Mouse (Mus musculus): ENCODE results near the gene Zfp827. TPM values are rescaled to one million over a fixed set of nuclear protein-coding genes. Genes with fewer than 3 reads are reported as not detected.

Gene Zfp827
- polyA plus RNA-seq (2015; fragmentation: Nextera tagmentation; extraction: Ambion mirVana): 12.0 and 13.7 TPM in 2 replicates

- peak within 1 kb of the TSS; percentile 98 for H3K9ac ChIP-seq
- no peaks in the 10 kb centered on the region for H3K36me3 ChIP-seq
- ATAC-seq (ENCODE audit: insufficient number of reproducible peaks, insufficient read depth, low FRiP score, low TSS enrichment, low read depth): peak; percentile 43; the same call in 1 of the 2 replicates
- no peaks in the 10 kb centered on the region for H3K27me3 ChIP-seq
- H3K27ac ChIP-seq: peak within 1 kb of the TSS; percentile 100
- H3K4me2 ChIP-seq: peak within 1 kb of the TSS; percentile 79
- H3K4me3 ChIP-seq: peak within 1 kb of the TSS; percentile 87
- 0% methylated on average over 26 of the region's 32 CpGs for WGBS
- peaks cover 22% of the 10 kb centered on the region for H3K4me1 ChIP-seq
- no peaks in the 10 kb centered on the region for H3K9me3 ChIP-seq
Measured at GRCm38 (mm10) chr8:79027977-79028487, at the start of gene Zfp827. Zfp827 (plus strand) TSS chr8:79028437.

DNA sequence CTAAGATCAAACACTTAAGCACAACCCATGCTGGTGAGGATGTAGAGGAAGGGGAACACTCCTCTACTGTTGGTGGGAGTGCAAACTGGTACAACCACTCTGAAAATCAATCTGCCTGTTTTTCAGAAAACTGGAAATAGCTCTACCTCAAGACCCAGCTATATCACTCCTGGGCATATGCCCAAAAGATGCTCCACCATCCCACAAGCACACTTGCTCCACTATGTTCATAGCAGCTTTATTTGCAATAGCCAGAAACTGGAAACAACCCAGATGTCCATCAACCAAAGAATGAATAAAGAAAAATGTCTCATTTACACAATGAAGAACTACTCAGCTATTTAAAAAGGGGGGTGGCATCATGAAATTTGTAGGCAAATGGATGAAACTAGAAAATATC, 23.9 kb upstream of the Zfp827 start:
- no peaks in the 10 kb centered on the region for H3K4me1 ChIP-seq
- ATAC-seq (ENCODE audit: insufficient number of reproducible peaks, insufficient read depth, low FRiP score, low TSS enrichment, low read depth): no peak
- no peak overlapping the region for H3K27ac ChIP-seq
- H3K27me3 ChIP-seq: no peaks in the 10 kb centered on the region
- H3K36me3 ChIP-seq: no peaks in the 10 kb centered on the region
- H3K4me3 ChIP-seq: no peak overlapping the region
- H3K9me3 ChIP-seq: no peaks in the 10 kb centered on the region
- no peak overlapping the region for H3K4me2 ChIP-seq
- no peak overlapping the region for H3K9ac ChIP-seq

GRCm38 (mm10) chr8:79015061-79015460, 13.2 kb upstream of the Zfp827 start:
- Histone ChIP-seq H3K9me3 (no peaks in the 10 kb centered on the region), H3K4me3 (no peak overlapping the region), H3K27ac (no peak overlapping the region), H3K9ac (no peak overlapping the region), H3K4me2 (no peak overlapping the region), H3K27me3 (no peaks in the 10 kb centered on the region), H3K4me1 (no peaks in the 10 kb centered on the region), H3K36me3 (no peaks in the 10 kb centered on the region)
- ATAC-seq (ENCODE audit: insufficient number of reproducible peaks, insufficient read depth, low FRiP score, low TSS enrichment, low read depth): no peak
- whole genome bisulfite sequencing: 84% methylated on average over 5 of the region's 5 CpGs

DNA sequence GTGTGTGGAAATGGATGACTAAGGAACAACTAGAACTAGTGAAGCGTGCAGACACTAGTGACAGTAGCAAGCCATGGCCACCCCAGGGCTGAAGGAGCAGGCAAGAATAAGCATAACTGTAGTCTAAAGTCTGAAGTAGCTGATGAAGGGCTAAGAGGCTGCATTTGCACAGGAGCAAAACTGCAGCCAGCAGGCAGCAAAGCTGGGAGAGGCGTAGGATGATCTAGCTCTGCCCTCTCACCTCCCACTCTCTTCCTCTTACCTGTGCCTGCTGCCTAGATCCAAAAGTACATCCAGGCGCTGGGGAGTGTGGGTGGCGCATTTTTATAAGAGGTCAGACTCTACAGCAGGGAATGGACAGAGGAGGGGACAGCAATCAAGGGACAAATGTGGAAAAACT, 12.2 kb upstream of the Zfp827 start:
- H3K9ac ChIP-seq: no peak overlapping the region
- no peak for ATAC-seq (ENCODE audit: insufficient number of reproducible peaks, insufficient read depth, low FRiP score, low TSS enrichment, low read depth)
- H3K4me1 ChIP-seq: no peaks in the 10 kb centered on the region
- H3K9me3 ChIP-seq: no peaks in the 10 kb centered on the region
- no peak overlapping the region for H3K27ac ChIP-seq
- no peak overlapping the region for H3K4me3 ChIP-seq
- no peak overlapping the region for H3K4me2 ChIP-seq
- no peaks in the 10 kb centered on the region for H3K36me3 ChIP-seq
- no peaks in the 10 kb centered on the region for H3K27me3 ChIP-seq
- WGBS: 81% methylated on average over 4 of the region's 4 CpGs

DNA sequence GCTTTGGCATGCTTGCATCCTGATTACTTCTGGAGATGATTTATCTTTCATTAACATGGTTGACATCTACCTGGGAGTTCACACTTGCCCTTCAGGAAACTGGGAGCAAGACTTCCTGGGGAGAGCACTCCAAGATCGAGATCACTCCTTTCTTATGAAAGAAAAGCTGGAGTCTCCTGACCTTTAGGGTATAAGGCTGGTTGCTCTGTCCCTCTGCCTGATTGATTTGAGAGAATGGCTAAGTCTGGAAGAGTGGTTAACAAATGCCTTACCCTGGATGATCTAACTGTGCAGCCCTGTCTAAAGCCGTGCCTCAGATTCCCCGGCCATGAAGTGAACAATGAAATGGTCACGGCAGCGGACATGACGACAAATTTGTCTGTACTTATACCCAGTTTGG, 11.7 kb upstream of the Zfp827 start:
- Histone ChIP-seq H3K4me1 (no peaks in the 10 kb centered on the region), H3K9me3 (no peaks in the 10 kb centered on the region), H3K27me3 (no peaks in the 10 kb centered on the region), H3K36me3 (no peaks in the 10 kb centered on the region), H3K4me3 (no peak overlapping the region), H3K9ac (no peak overlapping the region), H3K27ac (no peak overlapping the region), H3K4me2 (no peak overlapping the region)
- ATAC-seq (ENCODE audit: insufficient number of reproducible peaks, insufficient read depth, low FRiP score, low TSS enrichment, low read depth): no peak
- WGBS: 61% methylated on average over 6 of the region's 6 CpGs

DNA sequence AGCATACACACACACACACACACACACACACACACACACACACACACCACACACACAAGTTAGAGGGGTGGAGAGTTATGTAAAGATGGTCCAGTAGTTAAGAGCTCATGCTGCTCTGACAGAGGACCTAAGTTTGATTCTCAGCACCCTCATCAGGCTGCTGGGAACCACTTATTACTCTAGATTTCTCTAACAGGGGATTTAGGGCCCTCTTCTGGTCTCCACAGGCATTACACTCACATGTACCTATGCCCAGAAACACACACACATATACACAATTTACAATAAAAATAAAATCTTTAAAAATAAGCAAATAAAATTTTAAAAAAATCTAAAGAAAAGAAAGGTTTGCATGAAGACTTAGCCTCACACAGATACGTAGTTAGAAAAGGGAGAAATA, 4.3 kb upstream of the Zfp827 start:
- 97% methylated on average over 1 of the region's 1 CpGs for WGBS
- no peak overlapping the region for H3K9ac ChIP-seq

GRCm38 (mm10) chr8:79027319-79027718, 918 bp upstream of the Zfp827 start:
- H3K36me3 ChIP-seq: no peaks in the 10 kb centered on the region
- H3K27ac ChIP-seq: peak overlapping the region; percentile 100; the same call in 1 of the 2 replicates
- H3K4me2 ChIP-seq: peak overlapping the region; percentile 79
- H3K9me3 ChIP-seq: no peaks in the 10 kb centered on the region
- WGBS: 15% methylated on average over 3 of the region's 3 CpGs
- H3K9ac ChIP-seq: peak overlapping the region; percentile 98
- ATAC-seq (ENCODE audit: insufficient number of reproducible peaks, insufficient read depth, low FRiP score, low TSS enrichment, low read depth): no peak
- peak overlapping the region; percentile 87 for H3K4me3 ChIP-seq
- no peaks in the 10 kb centered on the region for H3K27me3 ChIP-seq
- peaks cover 15% of the 10 kb centered on the region for H3K4me1 ChIP-seq

More for the DNA sequence above, 4.3 kb upstream of the Zfp827 start:
- no peak overlapping the region for H3K4me3 ChIP-seq
- no peaks in the 10 kb centered on the region for H3K4me1 ChIP-seq
- H3K27ac ChIP-seq: no peak overlapping the region
- no peak for ATAC-seq (ENCODE audit: insufficient number of reproducible peaks, insufficient read depth, low FRiP score, low TSS enrichment, low read depth)
- no peak overlapping the region for H3K4me2 ChIP-seq
- H3K9me3 ChIP-seq: no peaks in the 10 kb centered on the region
- no peaks in the 10 kb centered on the region for H3K27me3 ChIP-seq
- no peaks in the 10 kb centered on the region for H3K36me3 ChIP-seq

- Histone ChIP-seq H3K4me1 (peaks cover 29% of the 10 kb centered on the region), H3K4me3 (peak overlapping the region; percentile 87), H3K9ac (peak overlapping the region; percentile 98), H3K27me3 (no peaks in the 10 kb centered on the region), H3K9me3 (no peaks in the 10 kb centered on the region), H3K4me2 (peak overlapping the region; percentile 79), H3K36me3 (no peaks in the 10 kb centered on the region), H3K27ac (peak overlapping the region; percentile 100)
- ATAC-seq (ENCODE audit: insufficient number of reproducible peaks, insufficient read depth, low FRiP score, low TSS enrichment, low read depth): no peak; the same call in 1 of the 2 replicates
- 1% methylated on average over 52 of the region's 56 CpGs for WGBS
Measured at GRCm38 (mm10) chr8:79028541-79029395, 531 bp downstream of the Zfp827 start.

DNA sequence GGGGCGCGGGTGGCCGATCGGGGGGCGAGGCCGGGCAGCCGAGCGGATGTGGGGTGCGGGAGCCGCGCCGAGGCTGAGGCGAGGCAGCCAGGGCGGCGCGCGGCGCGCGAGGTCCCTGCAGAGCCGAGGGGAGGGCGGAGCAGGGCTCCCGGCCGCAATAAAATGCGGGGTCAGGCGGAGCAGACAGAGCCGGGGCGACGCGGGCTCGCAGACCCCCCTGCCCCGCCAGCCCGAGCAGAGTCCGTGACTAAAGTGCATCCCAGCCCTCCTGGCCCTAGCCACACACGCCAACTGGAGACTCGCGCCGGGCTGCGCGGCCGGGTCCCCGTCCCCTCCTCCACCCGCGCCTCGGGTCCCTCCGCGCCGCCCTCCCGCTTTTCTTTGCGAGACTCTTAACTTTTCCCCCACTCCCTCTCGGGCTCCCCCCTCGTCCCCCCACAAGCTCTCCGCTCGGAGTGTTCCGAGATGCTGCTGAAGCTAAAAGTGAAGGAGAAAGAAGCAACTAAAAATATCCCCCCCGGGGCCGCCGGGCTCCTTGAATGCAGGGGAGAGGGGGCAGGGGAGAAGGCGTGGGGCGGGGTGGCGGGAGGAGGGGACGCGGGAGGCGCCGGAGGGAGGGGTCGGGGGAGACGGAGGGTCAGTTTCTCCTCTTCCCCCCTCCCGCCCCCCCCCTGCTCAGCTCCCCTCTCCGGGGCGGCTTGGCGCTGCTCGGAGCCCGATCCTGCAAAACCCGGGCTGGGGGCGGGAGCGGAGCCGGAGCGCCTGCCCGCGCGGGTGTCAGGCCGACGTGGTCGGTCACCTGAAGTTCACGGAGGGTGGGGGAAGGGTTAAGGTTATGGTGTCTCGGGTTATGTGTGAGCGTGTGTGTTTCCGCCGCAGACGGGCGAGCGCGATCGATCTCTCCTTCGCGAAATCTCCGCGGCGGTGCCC, 1.4 kb downstream of the Zfp827 start:
- WGBS: under 1% methylated on average over 77 of the region's 99 CpGs
- peak; percentile 80 for ATAC-seq (ENCODE audit: insufficient number of reproducible peaks, insufficient read depth, low FRiP score, low TSS enrichment, low read depth)
- H3K9me3 ChIP-seq: no peaks in the 10 kb centered on the region
- H3K4me3 ChIP-seq: peak overlapping the region; percentile 87
- H3K9ac ChIP-seq: peak overlapping the region; percentile 98
- H3K4me1 ChIP-seq: peaks cover 30% of the 10 kb centered on the region
- H3K36me3 ChIP-seq: no peaks in the 10 kb centered on the region
- no peaks in the 10 kb centered on the region for H3K27me3 ChIP-seq
- H3K4me2 ChIP-seq: peak overlapping the region; percentile 79
- H3K27ac ChIP-seq: peak overlapping the region; percentile 100

DNA sequence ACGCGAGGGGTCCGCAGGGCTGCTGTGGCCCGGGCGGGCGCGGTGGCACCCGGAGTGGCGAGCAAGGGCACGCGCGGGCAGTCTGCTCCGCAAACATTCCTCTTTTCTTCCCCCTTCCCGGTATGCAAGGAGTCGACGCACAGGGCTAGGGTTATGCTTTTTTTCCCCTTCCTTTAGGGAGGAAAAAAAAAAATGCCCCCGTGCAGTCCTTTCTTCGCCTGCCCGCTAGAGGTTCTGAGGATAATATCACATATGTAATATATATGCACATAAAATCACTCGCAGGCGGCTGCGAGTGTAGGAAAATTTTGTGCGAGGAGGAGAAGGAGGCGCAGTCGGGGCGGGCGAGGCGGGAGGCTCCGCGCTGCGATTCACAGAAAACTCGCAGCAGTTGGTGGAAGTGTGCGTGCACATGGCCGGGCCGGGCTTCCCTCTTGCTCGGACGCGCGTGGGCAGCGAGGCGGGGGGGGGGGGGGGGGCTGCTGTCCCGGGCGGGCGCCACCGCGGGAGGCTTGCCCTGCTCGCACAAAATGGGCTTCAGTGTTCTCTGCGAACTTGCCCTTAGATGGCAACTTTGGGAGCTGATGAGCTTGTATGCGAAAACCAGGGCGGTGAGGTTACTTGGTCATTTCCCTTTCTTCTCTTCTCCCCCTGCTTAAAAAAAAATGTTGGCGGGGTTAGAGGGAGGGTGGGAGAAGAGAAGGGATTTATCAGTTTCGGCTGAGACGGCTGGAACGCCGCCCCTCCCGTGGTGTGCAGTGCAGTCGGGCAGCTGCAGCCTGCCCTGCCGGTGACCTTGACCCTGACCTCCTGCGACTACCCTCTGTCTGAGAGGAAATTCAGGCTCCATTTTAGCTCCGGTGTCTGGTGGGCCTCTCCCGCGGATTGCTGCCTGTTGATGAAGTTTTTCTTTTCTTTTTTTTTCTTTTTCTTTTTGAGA, 2.4 kb downstream of the Zfp827 start:
- peak overlapping the region; percentile 87 for H3K4me3 ChIP-seq
- H3K36me3 ChIP-seq: no peaks in the 10 kb centered on the region
- WGBS: under 1% methylated on average over 61 of the region's 62 CpGs
- H3K27ac ChIP-seq: peak overlapping the region; percentile 100
- peaks cover 30% of the 10 kb centered on the region for H3K4me1 ChIP-seq
- H3K9ac ChIP-seq: peak overlapping the region; percentile 98
- no peaks in the 10 kb centered on the region for H3K9me3 ChIP-seq
- no peaks in the 10 kb centered on the region for H3K27me3 ChIP-seq
- peak overlapping the region; percentile 79 for H3K4me2 ChIP-seq
- no peak; the same call in 1 of the 2 replicates for ATAC-seq (ENCODE audit: insufficient number of reproducible peaks, insufficient read depth, low FRiP score, low TSS enrichment, low read depth)
